Mouse (Mus musculus) kidney, postnatal 14 days (tissue): ENCODE data around the gene Cog7.

Experiments used
- DNase-seq: peaks from one replicate; pipeline ENCODE4 v3.0.0; 2022; ENCODE audit warnings: mixed read lengths

The Cog7 gene

GRCm38 (mm10) chr7:121947513-121947912 lies 34.0 kb downstream of the Cog7 start:
- DNase-seq, result no peak

DNA sequence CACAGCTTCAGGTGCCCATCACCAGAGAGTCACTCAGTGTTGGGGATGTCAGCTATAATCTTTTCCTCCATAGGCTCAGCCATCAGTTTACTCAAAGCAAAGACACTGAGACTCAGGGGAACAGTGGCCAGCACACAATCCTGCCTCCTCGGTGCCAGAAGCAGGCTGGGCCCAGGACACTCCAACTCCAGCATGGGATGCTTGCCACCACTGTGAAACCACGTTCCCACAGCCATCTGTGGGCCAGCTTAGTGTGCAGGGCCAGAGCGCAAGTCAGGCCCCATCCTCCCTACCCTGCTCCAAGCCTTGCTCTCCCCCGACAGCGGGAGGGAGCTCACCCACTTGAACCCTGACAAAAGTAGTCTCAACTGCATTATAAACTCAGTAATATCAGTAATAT lies 35.3 kb downstream of the Cog7 start:
- no peak for DNase-seq

GRCm38 (mm10) chr7:121942371-121942770 lies 39.1 kb downstream of the Cog7 start:
- DNase-seq, result no peak

- DNase-seq, result peak; percentile 23
Measured at GRCm38 (mm10) chr7:121941640-121942039, 39.9 kb downstream of the Cog7 start.

DNA sequence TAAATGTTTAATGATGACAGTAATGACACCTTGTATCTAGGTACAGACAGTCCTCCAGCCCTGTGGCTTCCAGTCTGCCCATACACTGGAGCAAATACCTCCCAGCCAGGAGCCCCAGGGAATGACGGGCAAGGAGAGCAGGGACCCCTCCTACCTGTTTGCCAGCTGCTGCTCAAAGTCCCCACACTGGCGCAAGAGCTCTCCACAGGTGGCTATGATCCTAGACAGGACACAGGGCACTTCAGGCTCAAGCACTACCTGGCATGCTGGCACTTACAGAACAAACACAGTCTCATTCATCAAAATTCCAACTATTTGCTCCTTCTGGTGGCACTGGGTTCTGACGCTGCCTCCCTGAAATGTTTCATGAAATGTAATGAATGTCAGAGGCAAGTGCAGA lies 40.5 kb downstream of the Cog7 start:
- DNase-seq, result peak; percentile 27

- no peak for DNase-seq
Measured at GRCm38 (mm10) chr7:121939729-121940128, 41.8 kb downstream of the Cog7 start.

DNA sequence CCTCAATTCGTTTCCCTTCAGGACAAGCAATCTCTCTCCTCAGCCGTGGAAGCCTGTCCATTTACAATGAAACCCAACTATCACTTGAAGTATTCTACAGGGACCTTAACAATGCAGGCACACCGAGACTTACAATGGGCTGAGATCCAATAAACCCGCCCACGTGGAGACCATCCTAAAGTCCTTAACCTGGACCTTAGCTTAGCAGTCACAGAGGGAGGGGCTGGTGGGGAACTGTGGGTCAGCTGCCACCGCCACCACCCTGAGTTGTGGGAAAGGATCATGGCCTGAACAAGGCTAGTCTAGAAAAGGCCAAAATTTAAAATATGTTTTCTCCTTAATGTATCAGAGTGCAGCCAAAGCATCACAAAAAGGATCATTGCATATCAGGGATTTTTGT lies 42.3 kb downstream of the Cog7 start:
- no peak for DNase-seq

GRCm38 (mm10) chr7:121938124-121938891 lies 43.2 kb downstream of the Cog7 start:
- DNase-seq, result no peak

GRCm38 (mm10) chr7:121936861-121937630 lies 44.5 kb downstream of the Cog7 start:
- DNase-seq, result no peak

- peak; percentile 76 for DNase-seq
Measured at GRCm38 (mm10) chr7:121935906-121936794, 45.4 kb downstream of the Cog7 start.

DNA sequence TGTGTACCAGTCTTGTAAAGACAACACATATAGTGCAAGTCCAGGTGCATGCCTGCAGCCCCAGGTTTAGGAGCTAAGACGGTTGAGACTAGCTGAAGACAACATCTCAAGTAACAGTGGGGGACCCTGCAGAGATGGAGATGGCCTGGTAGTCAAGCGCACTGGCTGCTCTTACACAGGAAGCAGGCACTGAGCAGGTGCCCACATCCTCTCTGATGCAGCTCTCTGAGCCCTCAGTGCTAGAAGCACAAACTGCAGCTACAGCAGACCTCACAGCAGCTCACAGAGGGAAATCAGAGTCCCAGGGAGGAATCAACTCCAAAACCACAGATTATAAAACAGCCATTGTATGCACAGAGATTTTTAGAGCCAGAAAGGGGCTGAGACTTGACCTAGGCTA lies 47.2 kb downstream of the Cog7 start:
- DNase-seq, result no peak

- DNase-seq, result no peak
Measured at GRCm38 (mm10) chr7:121933675-121934074, 47.8 kb downstream of the Cog7 start.

DNA sequence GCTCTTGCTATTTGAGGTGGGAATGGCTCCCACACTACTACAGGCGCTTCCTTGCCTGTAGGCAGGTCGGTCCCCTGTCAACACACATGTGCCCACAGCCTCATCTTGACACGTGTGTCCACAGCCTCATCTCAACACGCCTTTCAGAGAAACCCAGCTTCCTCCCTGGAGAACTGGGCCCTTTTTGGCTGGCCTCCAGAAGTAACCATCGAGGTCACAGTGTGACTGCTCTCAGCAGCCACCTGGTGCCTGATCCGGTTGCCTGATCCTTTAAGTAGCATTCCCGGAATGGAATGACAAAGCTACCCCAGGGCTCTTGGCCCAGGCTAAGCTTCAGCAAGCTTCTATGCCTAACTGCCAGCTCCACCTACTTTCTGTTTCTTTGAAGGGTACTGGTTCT lies 50.3 kb downstream of the Cog7 start:
- peak; percentile 54 for DNase-seq

DNA sequence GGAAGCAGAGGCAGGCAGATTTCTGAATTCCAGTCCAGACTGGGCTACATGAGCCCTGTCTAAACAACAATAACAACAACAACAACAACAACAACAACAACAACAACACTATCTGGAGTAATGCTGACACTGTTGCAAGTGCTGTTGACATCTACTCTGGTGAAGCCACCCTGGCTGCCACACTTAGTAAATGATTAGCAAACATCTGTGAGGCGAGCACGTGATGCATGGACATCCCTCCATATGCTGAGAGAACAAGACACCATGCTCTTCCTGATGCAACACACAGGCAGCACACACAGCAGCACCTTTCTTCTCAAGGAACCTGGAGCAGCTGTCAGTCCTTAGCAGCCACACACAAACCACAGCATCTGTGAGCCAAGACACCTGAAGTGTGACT lies 53.6 kb downstream of the Cog7 start:
- no peak for DNase-seq

- no peak for DNase-seq
Measured at GRCm38 (mm10) chr7:121924361-121924760, 57.1 kb downstream of the Cog7 start.

DNA sequence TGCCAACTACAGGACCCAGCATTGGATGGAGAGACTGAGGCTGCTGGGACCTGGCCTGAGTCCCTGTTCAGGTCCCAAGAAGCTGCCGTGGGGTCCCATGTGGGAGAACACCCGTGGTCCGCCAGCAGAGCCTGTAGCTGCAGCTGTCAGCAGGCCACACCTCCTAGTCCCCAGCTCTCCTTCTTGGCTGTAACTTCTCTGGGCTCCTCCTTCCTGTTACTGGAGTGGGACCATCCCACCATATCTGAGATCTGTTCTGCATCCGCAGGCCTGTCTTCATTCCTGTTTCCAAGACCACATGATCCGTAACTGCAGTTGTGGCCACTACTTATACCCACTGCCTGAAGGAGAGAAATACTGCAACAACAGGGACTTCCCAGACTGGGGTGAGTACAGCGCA lies 67.6 kb downstream of the Cog7 start:
- DNase-seq, result no peak

DNA sequence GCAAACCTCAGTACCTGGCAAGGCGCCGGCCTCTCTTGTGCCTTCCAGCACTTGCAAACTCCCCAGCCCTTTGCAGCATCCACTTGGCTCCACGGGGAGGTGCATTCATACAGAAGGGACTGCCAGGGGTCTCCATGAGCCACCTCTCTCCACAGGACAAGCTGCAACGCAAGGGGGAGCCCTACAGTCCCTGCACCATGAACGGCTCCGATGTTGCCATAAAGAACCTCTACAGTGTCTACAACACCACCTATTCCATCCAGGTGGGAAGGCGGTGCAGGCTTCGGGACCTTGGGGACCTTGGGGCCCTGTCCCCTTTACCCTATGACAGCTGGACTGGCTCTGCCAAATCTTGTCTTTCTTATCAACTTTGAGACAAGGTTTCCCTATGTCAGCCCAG lies 69.3 kb downstream of the Cog7 start:
- no peak for DNase-seq

DNA sequence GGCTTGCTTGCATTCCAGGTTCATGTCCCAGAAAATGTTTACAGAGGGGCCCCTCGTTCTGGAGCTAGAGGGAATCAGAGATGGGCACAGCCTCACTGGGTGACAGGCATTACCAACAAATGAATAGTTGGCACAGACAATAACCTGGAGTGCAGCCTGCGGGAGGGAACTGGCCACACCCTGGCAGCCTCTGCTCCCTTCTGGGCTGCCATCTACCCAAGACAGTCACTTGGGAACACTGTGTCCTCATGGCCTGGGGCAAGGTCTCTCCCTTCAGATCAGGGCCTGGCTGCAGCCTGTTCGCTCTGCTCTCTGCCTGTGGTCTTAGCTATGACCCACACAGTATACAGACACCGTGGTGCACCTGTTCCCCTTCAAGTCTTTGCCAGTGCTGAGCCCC lies 74.6 kb downstream of the Cog7 start:
- no peak for DNase-seq

DNA sequence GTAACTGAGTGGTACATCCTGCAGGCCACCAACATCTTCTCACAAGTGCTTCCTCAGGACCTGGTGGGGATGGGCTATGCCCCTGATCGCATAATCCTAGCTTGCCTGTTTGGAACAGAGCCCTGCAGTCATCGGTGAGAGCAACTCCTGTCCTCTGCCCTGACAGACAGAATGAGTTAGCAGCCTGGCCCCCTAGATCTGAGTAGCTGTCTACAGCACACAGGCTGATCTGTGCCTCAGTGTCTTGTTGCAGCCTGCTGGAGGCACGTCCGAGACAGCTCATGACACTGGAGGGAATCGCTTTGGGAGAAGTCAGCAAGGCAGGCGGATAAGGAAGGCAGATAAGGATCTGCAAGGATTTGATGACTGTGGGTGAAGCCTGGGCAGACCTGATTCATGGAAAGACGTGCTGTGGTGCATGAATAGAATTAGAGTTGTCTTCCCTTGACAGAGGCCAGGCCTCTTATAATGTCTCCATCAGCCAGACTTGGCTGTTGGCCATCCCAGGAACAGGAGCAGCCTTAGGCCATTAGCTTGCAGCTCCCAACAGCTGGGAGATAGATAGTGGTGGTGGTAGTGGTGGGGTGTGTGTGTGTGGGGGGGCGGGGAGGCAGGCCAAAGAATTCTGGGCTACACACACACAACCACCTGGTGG lies 78.6 kb downstream of the Cog7 start:
- DNase-seq, result no peak

DNA sequence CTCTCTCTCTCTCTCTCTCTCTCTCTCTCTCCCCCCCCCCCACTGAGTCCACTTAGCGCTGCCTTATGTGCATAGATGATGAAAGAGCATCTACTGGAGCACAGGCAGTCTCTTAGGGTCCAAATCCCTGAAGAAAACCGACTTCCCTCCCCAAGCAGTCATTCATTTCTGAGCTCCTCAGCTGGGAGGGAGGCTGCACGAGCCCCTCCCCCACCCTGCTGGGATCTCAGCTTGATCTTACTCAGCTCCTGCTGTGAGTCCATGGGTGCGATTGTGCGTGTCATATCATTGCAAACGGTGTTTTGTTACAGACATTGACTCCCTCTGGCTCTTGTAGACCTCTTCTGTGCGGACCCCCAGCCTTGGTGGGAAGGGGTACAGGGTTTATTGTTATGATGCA lies 81.6 kb downstream of the Cog7 start:
- DNase-seq, result no peak

- peak; percentile 38 for DNase-seq
Measured at GRCm38 (mm10) chr7:121899311-121899710, 82.2 kb downstream of the Cog7 start.

DNA sequence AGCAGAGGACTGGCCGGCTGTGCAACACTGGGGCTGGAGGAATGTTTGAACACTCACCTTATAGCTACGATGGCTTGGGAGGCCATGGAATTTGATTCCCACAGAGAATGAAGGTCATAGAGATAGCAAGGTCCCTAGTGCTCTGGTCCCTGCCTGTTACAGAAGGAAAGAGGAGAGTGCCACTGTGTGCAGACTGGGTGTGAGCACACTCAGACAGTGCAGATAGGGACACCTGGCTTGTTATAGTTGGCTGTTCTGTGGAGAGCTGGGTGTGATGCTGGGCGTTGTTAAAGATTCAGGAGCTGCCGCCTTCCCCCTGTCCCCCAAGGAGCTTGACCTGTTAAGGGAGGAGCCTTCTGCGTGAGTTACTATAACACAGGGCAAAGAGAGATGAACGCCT lies 84.8 kb downstream of the Cog7 start:
- DNase-seq, result no peak
